Mouse (Mus musculus): ENCODE data around the gene Cdk2ap1.
A peak's percentile ranks its signal among the peaks of the same experiment; 100 is the strongest.
"Not testable (repeated sequence)": the region's sequence is repeated elsewhere in the genome, so short reads cannot be mapped to it uniquely, and the experiment has no call there.

The Cdk2ap1 gene

GRCm38 (mm10) chr5:124362982-124363381, at the start of gene Cdk2ap1:
TSS of gene Cdk2ap1 (minus strand) at chr5:124363082.
- DNase-seq, result not testable (repeated sequence)

- DNase-seq, result no peak
Observed at GRCm38 (mm10) chr5:124412163-124412562, 49.3 kb upstream of the Cdk2ap1 start.

GRCm38 (mm10) chr5:124410808-124411207, 47.9 kb upstream of the Cdk2ap1 start:
- peak in 1 of 2 experiments; percentile 17 for DNase-seq

- DNase-seq, result no peak
Observed at GRCm38 (mm10) chr5:124393726-124394125, 30.8 kb upstream of the Cdk2ap1 start.

GRCm38 (mm10) chr5:124392412-124392811, 29.5 kb upstream of the Cdk2ap1 start:
- DNase-seq, result no peak

GRCm38 (mm10) chr5:124387932-124388331, 25.1 kb upstream of the Cdk2ap1 start:
- DNase-seq, result peak; percentile 8 to 12

GRCm38 (mm10) chr5:124380121-124380520, 17.2 kb upstream of the Cdk2ap1 start:
- no peak for DNase-seq

GRCm38 (mm10) chr5:124377149-124377548, 14.3 kb upstream of the Cdk2ap1 start:
- no peak for DNase-seq

- DNase-seq, result no peak
Observed at GRCm38 (mm10) chr5:124376401-124376800, 13.5 kb upstream of the Cdk2ap1 start.

- no peak for DNase-seq
Observed at GRCm38 (mm10) chr5:124374298-124374697, 11.4 kb upstream of the Cdk2ap1 start.

- no peak for DNase-seq
Observed at GRCm38 (mm10) chr5:124366721-124367120, 3.8 kb upstream of the Cdk2ap1 start.

GRCm38 (mm10) chr5:124365754-124366153, 2.9 kb upstream of the Cdk2ap1 start:
- no peak for DNase-seq

GRCm38 (mm10) chr5:124364173-124364918, 1.5 kb upstream of the Cdk2ap1 start:
- no peak for DNase-seq

- DNase-seq, result no peak
Observed at GRCm38 (mm10) chr5:124359641-124360040, 3.2 kb downstream of the Cdk2ap1 start.

GRCm38 (mm10) chr5:124356695-124357094, 6.2 kb downstream of the Cdk2ap1 start:
- DNase-seq, result no peak

- DNase-seq, result peak in 1 of 2 experiments; percentile 50
Observed at GRCm38 (mm10) chr5:124355425-124355959, 7.4 kb downstream of the Cdk2ap1 start.

GRCm38 (mm10) chr5:124354574-124355424, 8.1 kb downstream of the Cdk2ap1 start:
- DNase-seq, result peak; percentile 76 to 80

- DNase-seq, result peak; percentile 58 to 68
Observed at GRCm38 (mm10) chr5:124353726-124354547, 8.9 kb downstream of the Cdk2ap1 start.

GRCm38 (mm10) chr5:124353011-124353725, 9.7 kb downstream of the Cdk2ap1 start:
- peak in 1 of 2 experiments; percentile 73 for DNase-seq

GRCm38 (mm10) chr5:124352141-124352920, 10.6 kb downstream of the Cdk2ap1 start:
- peak; percentile 86 to 89 for DNase-seq

- DNase-seq, result peak in 1 of 2 experiments; percentile 57
Observed at GRCm38 (mm10) chr5:124351604-124352003, 11.3 kb downstream of the Cdk2ap1 start.
